Mouse (Mus musculus) retina, postnatal 7 days (tissue): ENCODE measurements around the gene Cyp46a1.

ENCODE experiments used
- DNase-seq: peaks from one replicate; pipeline ENCODE4 v3.0.0-alpha.2; 2012; ENCODE audit warnings: low read depth, low spot score

The Cyp46a1 gene

GRCm38 (mm10) chr12:108363796-108364195, 29.6 kb downstream of the Cyp46a1 start:
- DNase-seq, result peak; percentile 64

- no peak for DNase-seq
Measured at GRCm38 (mm10) chr12:108365340-108365739, 31.2 kb downstream of the Cyp46a1 start.

GRCm38 (mm10) chr12:108365868-108366267, 31.7 kb downstream of the Cyp46a1 start:
- DNase-seq, result no peak

GRCm38 (mm10) chr12:108367909-108368308, 33.7 kb downstream of the Cyp46a1 start:
- DNase-seq, result no peak

GRCm38 (mm10) chr12:108368921-108369320, 34.7 kb downstream of the Cyp46a1 start:
- DNase-seq, result no peak

GRCm38 (mm10) chr12:108370596-108371428, 36.6 kb downstream of the Cyp46a1 start, which contains the start of gene Eml1:
Gene Eml1 (plus strand): TSS chr12:108370957.
- no peak for DNase-seq

GRCm38 (mm10) chr12:108371429-108371765, 37.2 kb downstream of the Cyp46a1 start:
- no peak for DNase-seq

- DNase-seq, result no peak
Measured at GRCm38 (mm10) chr12:108372241-108372640, 38.1 kb downstream of the Cyp46a1 start.

GRCm38 (mm10) chr12:108373611-108374010, 39.4 kb downstream of the Cyp46a1 start:
- no peak for DNase-seq

GRCm38 (mm10) chr12:108374689-108375088, 40.5 kb downstream of the Cyp46a1 start:
- no peak for DNase-seq

- no peak for DNase-seq
Measured at GRCm38 (mm10) chr12:108378379-108379133, 44.4 kb downstream of the Cyp46a1 start.

GRCm38 (mm10) chr12:108386476-108387232, 52.5 kb downstream of the Cyp46a1 start:
- DNase-seq, result no peak

GRCm38 (mm10) chr12:108389718-108390117, 55.5 kb downstream of the Cyp46a1 start:
- no peak for DNase-seq

- no peak for DNase-seq
Measured at GRCm38 (mm10) chr12:108392254-108393044, 58.3 kb downstream of the Cyp46a1 start.

GRCm38 (mm10) chr12:108393082-108393481, 58.9 kb downstream of the Cyp46a1 start:
- DNase-seq, result no peak

GRCm38 (mm10) chr12:108393637-108394036, 59.5 kb downstream of the Cyp46a1 start:
- no peak for DNase-seq

- no peak for DNase-seq
Measured at GRCm38 (mm10) chr12:108394534-108395284, 60.5 kb downstream of the Cyp46a1 start.

GRCm38 (mm10) chr12:108395285-108395660, 61.1 kb downstream of the Cyp46a1 start:
- DNase-seq, result no peak

GRCm38 (mm10) chr12:108396081-108396947, 62.1 kb downstream of the Cyp46a1 start:
- DNase-seq, result no peak

GRCm38 (mm10) chr12:108398681-108399080, 64.5 kb downstream of the Cyp46a1 start:
- no peak for DNase-seq
